Mouse (Mus musculus) megakaryocyte-erythroid progenitor cell, adult 5-6 weeks (primary cell): ENCODE results near the gene Zfp683. TPM values are rescaled to one million over a fixed set of nuclear protein-coding genes. Genes with fewer than 3 reads are reported as not detected.

Experiments
- total RNA-seq, 2 experiments: library from RNA; stranded (forward) in 1 of 2; stranded (reverse) in 1 of 2; fragments of 200-1000, 215-1000 nt in 1 of 2; fragments of >200 nt in 1 of 2; fragmentation: Nextera tagmentation in 1 of 2; gene quantifications; 2 replicates each; pipeline ENCODE4 v1.2.3; 2014 to 2017

Zfp683 gene
- total RNA-seq, 2 experiments from 2014 or later: not detected

Other genes with a start within 250 kb of the Zfp683 start
- 37.3 and 46.2 TPM in 2 replicates for gene Rps6ka1, start 166.0 kb upstream of the Zfp683 start, total RNA-seq (2014; fragmentation: Nextera tagmentation)
- gene Rps6ka1, start 166.0 kb upstream of the Zfp683 start, total RNA-seq (2017): 16.3 and 36.1 TPM in 2 replicates
- 542 and 559 TPM in 2 replicates for gene Hmgn2, start 85.2 kb upstream of the Zfp683 start, total RNA-seq (2014; fragmentation: Nextera tagmentation)
- gene Hmgn2, start 85.2 kb upstream of the Zfp683 start, total RNA-seq (2017): 268 and 336 TPM in 2 replicates
- 27.0 and 34.0 TPM in 2 replicates for gene Dhdds, start 52.9 kb upstream of the Zfp683 start, total RNA-seq (2014; fragmentation: Nextera tagmentation)
- gene Dhdds, start 52.9 kb upstream of the Zfp683 start, total RNA-seq (2017): 10.6 and 26.2 TPM in 2 replicates
- not detected in 2 replicates for gene Lin28a, start 35.0 kb upstream of the Zfp683 start, total RNA-seq (2014; fragmentation: Nextera tagmentation)
- 0.23 TPM in 1 of 2 replicates, not detected in the other for gene Lin28a, start 35.0 kb upstream of the Zfp683 start, total RNA-seq (2017)
- gene Crybg2, start 7.0 kb downstream of the Zfp683 start, total RNA-seq (2014; fragmentation: Nextera tagmentation): 0.55 TPM in 1 of 2 replicates, not detected in the other
- 0.09 TPM in 1 of 2 replicates, not detected in the other for gene Crybg2, start 7.0 kb downstream of the Zfp683 start, total RNA-seq (2017)
- gene Cd52, start 41.2 kb downstream of the Zfp683 start, total RNA-seq (2014; fragmentation: Nextera tagmentation): 34.9 and 43.4 TPM in 2 replicates
- 36.8 and 45.6 TPM in 2 replicates for gene Cd52, start 41.2 kb downstream of the Zfp683 start, total RNA-seq (2017)
- gene Ubxn11, start 48.7 kb downstream of the Zfp683 start, total RNA-seq (2014; fragmentation: Nextera tagmentation): 17.9 and 21.8 TPM in 2 replicates
- 5.2 and 7.7 TPM in 2 replicates for gene Ubxn11, start 48.7 kb downstream of the Zfp683 start, total RNA-seq (2017)
- 87.3 and 101 TPM in 2 replicates for gene Sh3bgrl3, start 75.0 kb downstream of the Zfp683 start, total RNA-seq (2014; fragmentation: Nextera tagmentation)
- 34.2 and 55.1 TPM in 2 replicates for gene Sh3bgrl3, start 75.0 kb downstream of the Zfp683 start, total RNA-seq (2017)
- gene Cep85, start 133.3 kb downstream of the Zfp683 start, total RNA-seq (2014; fragmentation: Nextera tagmentation): 30.7 and 51.5 TPM in 2 replicates
- 31.5 and 34.9 TPM in 2 replicates for gene Cep85, start 133.3 kb downstream of the Zfp683 start, total RNA-seq (2017)
- not detected in 2 replicates for gene Gm7534, start 149.2 kb downstream of the Zfp683 start, total RNA-seq (2014; fragmentation: Nextera tagmentation)
- gene Gm7534, start 149.2 kb downstream of the Zfp683 start, total RNA-seq (2017): not detected in 2 replicates
- gene Catsper4, start 173.5 kb downstream of the Zfp683 start, total RNA-seq (2014; fragmentation: Nextera tagmentation): not detected in 2 replicates
- not detected in 2 replicates for gene Catsper4, start 173.5 kb downstream of the Zfp683 start, total RNA-seq (2017)
- gene Cnksr1, start 184.6 kb downstream of the Zfp683 start, total RNA-seq (2014; fragmentation: Nextera tagmentation): not detected in 2 replicates
- not detected in 2 replicates for gene Cnksr1, start 184.6 kb downstream of the Zfp683 start, total RNA-seq (2017)
- not detected in 2 replicates for gene E130218I03Rik, start 189.8 kb downstream of the Zfp683 start, total RNA-seq (2014; fragmentation: Nextera tagmentation)
- not detected in 2 replicates for gene E130218I03Rik, start 189.8 kb downstream of the Zfp683 start, total RNA-seq (2017)
- gene Zfp593, start 191.8 kb downstream of the Zfp683 start, total RNA-seq (2014; fragmentation: Nextera tagmentation): 18.2 and 20.3 TPM in 2 replicates
- gene Zfp593, start 191.8 kb downstream of the Zfp683 start, total RNA-seq (2017): 14.9 and 15.2 TPM in 2 replicates
- gene Gm30191, start 193.1 kb downstream of the Zfp683 start, total RNA-seq (2014; fragmentation: Nextera tagmentation): not detected in 2 replicates
- gene Gm30191, start 193.1 kb downstream of the Zfp683 start, total RNA-seq (2017): not detected in 2 replicates
- not detected in 2 replicates for gene Grrp1, start 200.3 kb downstream of the Zfp683 start, total RNA-seq (2014; fragmentation: Nextera tagmentation)
- gene Grrp1, start 200.3 kb downstream of the Zfp683 start, total RNA-seq (2017): 0.52 TPM in 1 of 2 replicates, not detected in the other
- 12.1 and 25.9 TPM in 2 replicates for gene Pdik1l, start 234.1 kb downstream of the Zfp683 start, total RNA-seq (2014; fragmentation: Nextera tagmentation)
- 26.8 and 33.9 TPM in 2 replicates for gene Pdik1l, start 234.1 kb downstream of the Zfp683 start, total RNA-seq (2017)